Mouse (Mus musculus): ENCODE results near the gene Myh3. TPM values are rescaled to one million over a fixed set of nuclear protein-coding genes. Genes with fewer than 3 reads are reported as not detected.

Gene Myh3
- polyA plus RNA-seq, 1 experiment from 2014 or later = 0.56 TPM

DNA sequence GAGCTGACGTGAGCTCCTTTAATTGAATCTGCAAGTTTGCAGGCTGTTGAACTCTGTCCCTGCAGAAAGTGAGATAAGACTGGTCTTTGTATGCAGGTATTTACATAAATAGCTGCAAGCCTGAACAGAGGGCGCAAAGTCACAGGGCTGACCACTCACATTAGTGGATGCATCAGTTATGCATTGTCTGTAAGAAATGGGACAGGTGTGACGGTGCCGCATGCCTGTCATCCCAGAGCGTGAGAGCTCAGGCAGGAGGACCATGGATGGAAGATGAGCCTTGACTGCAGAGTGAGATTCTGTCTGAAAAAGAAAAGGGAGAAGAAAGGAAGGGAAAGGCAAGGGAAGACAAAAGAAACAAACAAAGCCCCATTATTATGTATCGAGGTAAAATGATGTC lies 56.6 kb downstream of the Myh3 start:
- no peak overlapping the region for H3K9ac ChIP-seq (ENCODE audit: low read depth, low read length)
- no peak overlapping the region for H3K4me3 ChIP-seq (ENCODE audit: low read depth, low read length)
- no peaks in the 10 kb centered on the region for H3K4me1 ChIP-seq (ENCODE audit: control insufficient read depth, insufficient read depth, low read length)
- H3K27me3 ChIP-seq (ENCODE audit: control insufficient read depth, insufficient read depth, low read length) = no peaks in the 10 kb centered on the region
- H3K4me2 ChIP-seq = no peak overlapping the region
- H3K36me3 ChIP-seq (ENCODE audit: control insufficient read depth, insufficient read depth, low read length) = no peaks in the 10 kb centered on the region
- no peak for ATAC-seq (replicated peaks; ENCODE audit: insufficient number of reproducible peaks, low FRiP score, low TSS enrichment)
- WGBS (ENCODE audit: insufficient replicate concordance) = 76% methylated on average over 6 of the region's 6 CpGs
- H3K9me3 ChIP-seq (replicated peaks; ENCODE audit: control insufficient read depth, low read length) = no peaks in the 10 kb centered on the region
- H3K27ac ChIP-seq (ENCODE audit: low read depth, low read length) = no peak overlapping the region

DNA sequence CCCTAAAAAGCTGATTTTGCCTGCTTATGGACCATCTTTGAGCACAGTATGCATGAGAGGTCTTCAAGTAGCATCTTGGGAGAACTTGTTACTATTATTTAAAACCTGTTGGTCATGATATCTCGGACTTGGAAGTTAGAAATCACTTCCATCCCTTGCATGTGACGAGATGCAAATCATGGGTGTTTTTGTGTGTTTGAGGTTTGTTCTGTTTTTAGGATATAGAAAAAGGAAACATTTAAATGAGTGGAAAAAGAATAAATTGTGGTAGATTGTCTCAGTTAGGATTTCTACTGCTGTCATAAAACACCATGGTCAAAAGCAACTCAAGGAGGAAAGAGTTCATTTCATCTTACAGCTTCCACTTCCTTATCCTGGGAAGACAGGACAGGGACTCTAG lies 57.4 kb downstream of the Myh3 start:
- H3K4me2 ChIP-seq = no peak overlapping the region
- H3K36me3 ChIP-seq (ENCODE audit: control insufficient read depth, insufficient read depth, low read length) = no peaks in the 10 kb centered on the region
- no peak overlapping the region for H3K4me3 ChIP-seq (ENCODE audit: low read depth, low read length)
- no peaks in the 10 kb centered on the region for H3K4me1 ChIP-seq (ENCODE audit: control insufficient read depth, insufficient read depth, low read length)
- no peak overlapping the region for H3K9ac ChIP-seq (ENCODE audit: low read depth, low read length)
- no peaks in the 10 kb centered on the region for H3K9me3 ChIP-seq (replicated peaks; ENCODE audit: control insufficient read depth, low read length)
- H3K27me3 ChIP-seq (ENCODE audit: control insufficient read depth, insufficient read depth, low read length) = no peaks in the 10 kb centered on the region
- 82% methylated on average over 2 of the region's 2 CpGs for WGBS (ENCODE audit: insufficient replicate concordance)
- ATAC-seq (replicated peaks; ENCODE audit: insufficient number of reproducible peaks, low FRiP score, low TSS enrichment) = no peak
- no peak overlapping the region for H3K27ac ChIP-seq (ENCODE audit: low read depth, low read length)

DNA sequence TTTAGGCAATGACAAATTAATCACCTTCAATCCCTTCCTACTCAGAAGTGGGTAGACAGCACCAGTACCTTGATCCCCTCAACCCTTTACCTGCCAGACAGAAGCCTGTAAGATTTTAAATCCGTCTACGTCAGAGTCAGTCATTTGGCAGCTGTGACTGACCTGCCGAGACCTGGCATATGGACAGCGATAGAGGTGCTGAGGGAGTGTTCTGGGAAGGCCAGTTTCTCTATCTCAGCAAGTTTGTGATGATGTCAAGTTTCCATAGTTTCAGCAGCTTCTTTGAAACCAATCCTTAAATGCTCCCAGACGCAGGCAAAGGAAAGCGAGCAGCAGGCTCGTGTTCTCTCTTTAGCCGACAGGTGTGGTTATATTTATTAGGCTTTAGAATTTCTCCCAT lies 61.5 kb downstream of the Myh3 start:
- no peaks in the 10 kb centered on the region for H3K27me3 ChIP-seq (ENCODE audit: control insufficient read depth, insufficient read depth, low read length)
- no peak for ATAC-seq (replicated peaks; ENCODE audit: insufficient number of reproducible peaks, low FRiP score, low TSS enrichment)
- H3K4me2 ChIP-seq = no peak overlapping the region
- H3K9ac ChIP-seq (ENCODE audit: low read depth, low read length) = no peak overlapping the region
- 73% methylated on average over 8 of the region's 8 CpGs for WGBS (ENCODE audit: insufficient replicate concordance)
- H3K9me3 ChIP-seq (replicated peaks; ENCODE audit: control insufficient read depth, low read length) = no peaks in the 10 kb centered on the region
- H3K4me3 ChIP-seq (ENCODE audit: low read depth, low read length) = no peak overlapping the region
- no peaks in the 10 kb centered on the region for H3K36me3 ChIP-seq (ENCODE audit: control insufficient read depth, insufficient read depth, low read length)
- no peaks in the 10 kb centered on the region for H3K4me1 ChIP-seq (ENCODE audit: control insufficient read depth, insufficient read depth, low read length)
- H3K27ac ChIP-seq (ENCODE audit: low read depth, low read length) = no peak overlapping the region

DNA sequence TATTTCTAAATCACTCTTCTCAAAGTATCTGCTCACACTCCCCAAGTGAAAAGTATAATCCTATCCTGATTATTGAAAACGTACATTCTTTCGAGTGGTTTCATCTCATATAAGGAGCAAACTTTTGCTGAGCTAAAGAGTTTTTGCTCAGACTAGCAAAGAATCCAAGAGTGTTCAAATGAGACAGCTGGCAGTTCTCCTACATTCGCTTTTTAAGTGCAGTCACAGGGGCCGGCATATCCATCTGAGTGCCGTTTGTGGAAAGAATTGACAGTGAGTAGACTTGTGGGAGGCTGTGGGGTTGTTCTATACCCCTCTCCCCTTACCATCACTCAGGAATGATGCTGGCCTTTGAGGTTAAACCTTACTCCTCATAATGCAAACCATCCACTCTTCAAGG lies 62.1 kb downstream of the Myh3 start:
- ATAC-seq (replicated peaks; ENCODE audit: insufficient number of reproducible peaks, low FRiP score, low TSS enrichment) = no peak
- no peak overlapping the region for H3K4me3 ChIP-seq (ENCODE audit: low read depth, low read length)
- H3K9me3 ChIP-seq (replicated peaks; ENCODE audit: control insufficient read depth, low read length) = no peaks in the 10 kb centered on the region
- no peaks in the 10 kb centered on the region for H3K4me1 ChIP-seq (ENCODE audit: control insufficient read depth, insufficient read depth, low read length)
- no peaks in the 10 kb centered on the region for H3K36me3 ChIP-seq (ENCODE audit: control insufficient read depth, insufficient read depth, low read length)
- H3K9ac ChIP-seq (ENCODE audit: low read depth, low read length) = no peak overlapping the region
- H3K4me2 ChIP-seq = no peak overlapping the region
- no peak overlapping the region for H3K27ac ChIP-seq (ENCODE audit: low read depth, low read length)
- no peaks in the 10 kb centered on the region for H3K27me3 ChIP-seq (ENCODE audit: control insufficient read depth, insufficient read depth, low read length)
- 78% methylated on average over 5 of the region's 5 CpGs for WGBS (ENCODE audit: insufficient replicate concordance)

DNA sequence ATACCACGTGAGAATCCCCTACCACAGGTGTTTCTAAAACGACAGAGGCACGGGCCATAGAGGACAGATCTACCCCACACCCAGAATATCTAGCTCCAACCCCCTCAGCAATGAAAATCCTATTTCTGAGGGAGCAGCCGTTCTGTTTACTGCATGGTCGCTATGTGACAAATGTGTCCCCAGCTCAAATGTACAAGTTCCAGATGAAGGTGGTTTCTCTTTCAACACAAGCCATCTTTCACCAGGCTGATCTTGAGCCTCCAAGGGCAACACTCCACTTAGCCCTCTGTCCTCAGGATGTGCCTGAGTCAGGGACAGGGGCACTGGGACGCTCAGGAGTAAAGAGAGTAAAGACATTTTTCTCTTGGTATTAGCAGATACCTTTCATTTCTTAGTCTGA lies 62.9 kb downstream of the Myh3 start:
- Histone ChIP-seq H3K27ac (ENCODE audit: low read depth, low read length) (no peak overlapping the region), H3K4me3 (ENCODE audit: low read depth, low read length) (no peak overlapping the region), H3K9ac (ENCODE audit: low read depth, low read length) (no peak overlapping the region), H3K9me3 (replicated peaks; ENCODE audit: control insufficient read depth, low read length) (no peaks in the 10 kb centered on the region), H3K36me3 (ENCODE audit: control insufficient read depth, insufficient read depth, low read length) (no peaks in the 10 kb centered on the region), H3K27me3 (ENCODE audit: control insufficient read depth, insufficient read depth, low read length) (no peaks in the 10 kb centered on the region), H3K4me1 (ENCODE audit: control insufficient read depth, insufficient read depth, low read length) (no peaks in the 10 kb centered on the region), H3K4me2 (no peak overlapping the region)
- ATAC-seq (replicated peaks; ENCODE audit: insufficient number of reproducible peaks, low FRiP score, low TSS enrichment) = no peak
- WGBS (ENCODE audit: insufficient replicate concordance) = 60% methylated on average over 6 of the region's 6 CpGs

DNA sequence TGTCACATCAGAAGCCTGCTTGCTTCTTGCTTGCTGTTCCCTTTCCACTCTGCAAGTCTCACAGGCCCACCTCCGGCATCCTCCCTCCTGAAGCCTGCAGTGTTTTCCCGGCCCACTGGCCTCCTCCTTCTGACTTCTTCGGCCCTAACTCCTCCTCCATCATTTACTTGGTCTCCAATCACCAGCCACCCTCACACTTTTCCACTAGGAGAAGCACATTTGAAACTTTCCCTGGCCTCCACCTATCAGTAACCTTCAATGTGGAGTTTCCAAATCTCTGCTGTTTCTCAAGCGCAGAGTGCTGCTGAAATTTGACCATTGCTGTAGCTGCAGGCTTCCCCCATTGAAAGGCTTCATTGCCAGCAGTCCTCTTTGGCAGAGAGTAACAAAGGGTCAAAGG lies 63.9 kb downstream of the Myh3 start:
- Histone ChIP-seq H3K4me1 (ENCODE audit: control insufficient read depth, insufficient read depth, low read length) (no peaks in the 10 kb centered on the region), H3K27ac (ENCODE audit: low read depth, low read length) (no peak overlapping the region), H3K9ac (ENCODE audit: low read depth, low read length) (no peak overlapping the region), H3K9me3 (replicated peaks; ENCODE audit: control insufficient read depth, low read length) (no peaks in the 10 kb centered on the region), H3K27me3 (ENCODE audit: control insufficient read depth, insufficient read depth, low read length) (no peaks in the 10 kb centered on the region), H3K4me2 (no peak overlapping the region), H3K36me3 (ENCODE audit: control insufficient read depth, insufficient read depth, low read length) (no peaks in the 10 kb centered on the region), H3K4me3 (ENCODE audit: low read depth, low read length) (no peak overlapping the region)
- no peak for ATAC-seq (replicated peaks; ENCODE audit: insufficient number of reproducible peaks, low FRiP score, low TSS enrichment)
- WGBS (ENCODE audit: insufficient replicate concordance) = 51% methylated on average over 4 of the region's 4 CpGs

DNA sequence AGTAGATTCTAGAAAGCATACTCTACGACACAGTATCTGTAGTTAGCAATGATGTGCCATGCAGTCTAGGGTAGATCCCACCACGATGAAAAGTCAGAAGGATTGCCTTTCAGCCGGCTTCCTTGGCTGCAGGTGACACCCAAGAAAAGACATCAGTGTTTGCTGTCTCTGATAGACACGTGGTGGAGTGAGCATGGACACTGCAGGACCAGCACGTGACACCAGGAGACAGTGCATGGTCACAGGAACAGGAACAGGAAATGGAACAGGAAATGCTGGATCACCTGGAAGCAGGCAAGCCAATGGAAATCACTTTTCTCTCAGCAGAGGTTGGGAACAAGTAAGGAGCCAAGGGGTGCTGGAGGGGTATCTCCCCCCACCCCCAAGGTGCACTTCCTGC lies 65.0 kb downstream of the Myh3 start:
- Histone ChIP-seq H3K27me3 (ENCODE audit: control insufficient read depth, insufficient read depth, low read length) (no peaks in the 10 kb centered on the region), H3K4me3 (ENCODE audit: low read depth, low read length) (no peak overlapping the region), H3K9ac (ENCODE audit: low read depth, low read length) (no peak overlapping the region), H3K9me3 (replicated peaks; ENCODE audit: control insufficient read depth, low read length) (no peaks in the 10 kb centered on the region), H3K4me1 (ENCODE audit: control insufficient read depth, insufficient read depth, low read length) (no peaks in the 10 kb centered on the region), H3K27ac (ENCODE audit: low read depth, low read length) (no peak overlapping the region), H3K36me3 (ENCODE audit: control insufficient read depth, insufficient read depth, low read length) (no peaks in the 10 kb centered on the region), H3K4me2 (no peak overlapping the region)
- whole genome bisulfite sequencing (ENCODE audit: insufficient replicate concordance) = 71% methylated on average over 5 of the region's 5 CpGs
- ATAC-seq (replicated peaks; ENCODE audit: insufficient number of reproducible peaks, low FRiP score, low TSS enrichment) = no peak

DNA sequence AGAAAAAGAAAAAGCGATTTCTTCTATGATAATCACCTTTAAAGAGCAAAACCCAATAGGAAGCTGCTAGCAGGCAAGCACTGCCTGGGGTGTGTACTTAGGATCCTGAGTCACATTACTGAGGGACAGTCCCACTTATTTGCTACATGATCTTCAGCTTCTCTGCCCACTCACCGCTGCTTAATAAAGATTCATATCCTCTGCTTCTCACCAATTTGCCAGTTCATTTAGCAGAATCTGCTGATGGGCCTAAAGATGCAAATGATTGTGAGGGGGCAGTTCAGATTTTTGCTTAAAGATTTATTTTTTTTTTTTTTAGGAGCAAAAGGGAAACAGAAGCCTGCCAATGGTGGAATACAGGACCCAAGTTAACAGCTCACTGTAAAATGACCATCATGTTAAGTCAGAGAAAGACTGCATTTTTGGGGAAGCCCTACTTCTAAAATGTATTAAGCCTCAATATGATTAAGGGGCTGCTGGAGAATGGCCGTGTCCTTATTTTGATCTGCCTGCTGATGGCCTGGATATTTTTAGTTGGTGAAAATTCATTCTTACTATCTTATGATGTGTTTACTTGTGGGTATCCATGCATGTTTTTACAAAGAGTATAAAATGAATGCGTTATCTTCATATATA lies 65.9 kb downstream of the Myh3 start:
- WGBS (ENCODE audit: insufficient replicate concordance) = 75% methylated on average over 4 of the region's 4 CpGs
- Histone ChIP-seq H3K4me3 (ENCODE audit: low read depth, low read length) (no peak overlapping the region), H3K27ac (ENCODE audit: low read depth, low read length) (no peak overlapping the region), H3K27me3 (ENCODE audit: control insufficient read depth, insufficient read depth, low read length) (no peaks in the 10 kb centered on the region), H3K36me3 (ENCODE audit: control insufficient read depth, insufficient read depth, low read length) (no peaks in the 10 kb centered on the region), H3K4me2 (no peak overlapping the region), H3K9ac (ENCODE audit: low read depth, low read length) (no peak overlapping the region), H3K9me3 (replicated peaks; ENCODE audit: control insufficient read depth, low read length) (no peaks in the 10 kb centered on the region), H3K4me1 (ENCODE audit: control insufficient read depth, insufficient read depth, low read length) (no peaks in the 10 kb centered on the region)
- no peak for ATAC-seq (replicated peaks; ENCODE audit: insufficient number of reproducible peaks, low FRiP score, low TSS enrichment)

DNA sequence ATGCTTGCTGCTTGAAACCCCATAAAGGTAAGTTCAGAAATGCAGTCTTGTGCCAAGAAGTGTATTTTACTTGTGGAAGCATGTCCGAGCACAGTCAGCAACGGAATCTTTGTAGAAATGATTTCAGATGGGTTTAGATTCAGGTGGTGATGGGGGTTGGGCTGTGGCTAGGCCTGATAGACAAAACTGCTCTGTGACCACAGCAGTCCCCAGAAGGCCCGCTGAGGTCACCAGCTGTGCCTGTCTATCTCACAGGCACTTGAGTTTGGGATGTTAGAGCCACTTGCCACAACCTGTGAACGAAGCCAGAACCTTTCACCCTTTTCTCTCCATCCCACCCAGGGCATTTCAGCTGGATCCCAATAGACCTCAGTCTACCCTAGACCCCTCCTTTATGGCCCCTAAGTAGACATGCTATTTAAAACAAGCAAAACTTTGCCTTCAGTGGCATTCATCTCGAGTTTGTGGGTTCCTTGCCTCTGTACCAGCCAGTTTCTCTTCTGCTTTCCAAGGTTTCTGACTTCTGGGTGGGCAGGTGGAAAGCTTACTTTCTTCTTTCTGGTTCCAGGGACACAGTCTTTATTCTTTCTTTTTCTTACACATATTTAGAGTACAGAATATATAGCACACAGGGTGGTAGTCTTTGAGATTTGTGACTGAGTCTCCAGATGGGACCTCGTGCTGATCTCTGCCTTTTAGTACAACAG lies 66.6 kb downstream of the Myh3 start:
- WGBS (ENCODE audit: insufficient replicate concordance) = 54% methylated on average over 6 of the region's 6 CpGs
- no peak for ATAC-seq (replicated peaks; ENCODE audit: insufficient number of reproducible peaks, low FRiP score, low TSS enrichment)
- H3K4me1 ChIP-seq (ENCODE audit: control insufficient read depth, insufficient read depth, low read length) = no peaks in the 10 kb centered on the region
- H3K27ac ChIP-seq (ENCODE audit: low read depth, low read length) = no peak overlapping the region
- no peak overlapping the region for H3K4me3 ChIP-seq (ENCODE audit: low read depth, low read length)
- H3K9ac ChIP-seq (ENCODE audit: low read depth, low read length) = no peak overlapping the region
- no peaks in the 10 kb centered on the region for H3K27me3 ChIP-seq (ENCODE audit: control insufficient read depth, insufficient read depth, low read length)
- no peaks in the 10 kb centered on the region for H3K9me3 ChIP-seq (replicated peaks; ENCODE audit: control insufficient read depth, low read length)
- H3K36me3 ChIP-seq (ENCODE audit: control insufficient read depth, insufficient read depth, low read length) = no peaks in the 10 kb centered on the region
- H3K4me2 ChIP-seq = no peak overlapping the region

Data from heart, embryonic 11.5 days (tissue).